Mouse (Mus musculus) lung, adult 18-20 months (tissue): ENCODE results near the gene Adam23.

Experiments
- DNase-seq, 2 experiments: peaks; one replicate each; pipeline ENCODE4 v3.0.0; 2022; ENCODE audit warnings: mixed read lengths in 2 of 2

Adam23 gene

DNA sequence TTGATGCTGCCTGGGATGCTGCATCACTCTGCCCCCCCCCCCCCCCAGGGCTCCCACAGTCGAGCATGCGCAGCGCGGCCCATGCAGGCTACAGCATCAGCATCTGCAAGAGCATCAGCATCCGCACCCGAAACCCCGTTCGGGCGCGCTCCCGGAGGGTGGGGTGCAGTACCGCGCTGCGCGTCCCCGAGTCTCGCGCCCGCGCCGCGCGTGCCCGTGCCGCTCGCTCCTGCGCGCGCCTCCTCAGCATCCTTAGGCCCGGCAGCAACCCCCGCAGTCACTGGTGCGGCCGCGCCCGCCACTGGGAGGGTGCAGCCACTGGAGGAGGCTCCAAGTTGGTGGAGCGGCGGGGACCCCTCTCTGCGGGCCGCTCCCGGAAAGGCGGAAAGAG lies at the start of gene Adam23:
Adam23 (plus strand) TSS at position 236 of the 391 bp plus-strand sequence.
- DNase-seq, result no peak

DNA sequence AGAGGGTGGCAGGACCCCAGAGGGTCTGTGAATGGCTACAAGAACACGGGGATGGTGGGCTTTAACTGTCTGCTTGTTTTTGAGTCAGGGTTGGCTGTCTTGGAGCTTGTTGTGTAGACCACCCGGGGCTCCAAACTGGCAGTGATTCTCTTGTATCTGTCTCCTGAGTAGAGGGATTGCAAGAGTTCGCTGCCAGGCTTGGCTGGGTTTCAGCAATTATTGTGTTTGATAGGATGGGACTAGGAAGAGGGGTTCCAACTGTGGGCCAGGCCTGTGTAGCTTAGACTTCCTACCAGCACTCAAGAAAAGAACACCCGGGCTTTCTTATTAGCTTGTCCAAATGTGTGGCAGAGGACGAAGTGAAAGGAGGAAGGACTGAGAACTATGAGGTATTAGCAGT lies 44.6 kb upstream of the Adam23 start:
- no peak for DNase-seq

DNA sequence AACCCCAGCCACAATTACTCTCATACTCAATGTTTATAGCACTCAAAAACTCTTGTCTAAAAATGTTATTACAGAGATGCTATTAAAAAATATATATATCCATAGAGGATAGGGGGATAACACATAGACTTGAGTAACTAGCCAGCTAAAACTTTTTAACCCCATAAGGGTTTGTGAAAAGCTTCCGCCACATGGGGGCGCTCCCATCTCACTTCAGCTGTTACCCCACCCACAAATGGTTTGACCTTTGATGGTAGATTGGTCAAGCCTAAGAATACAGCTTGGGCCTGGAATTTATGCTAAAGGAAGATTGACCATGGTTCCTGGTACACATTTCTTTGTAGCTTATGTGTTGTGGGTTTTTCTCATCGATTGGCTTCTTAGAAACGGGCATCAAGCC lies 42.1 kb upstream of the Adam23 start:
- DNase-seq, result peak in 1 of 2 experiments; percentile 3

DNA sequence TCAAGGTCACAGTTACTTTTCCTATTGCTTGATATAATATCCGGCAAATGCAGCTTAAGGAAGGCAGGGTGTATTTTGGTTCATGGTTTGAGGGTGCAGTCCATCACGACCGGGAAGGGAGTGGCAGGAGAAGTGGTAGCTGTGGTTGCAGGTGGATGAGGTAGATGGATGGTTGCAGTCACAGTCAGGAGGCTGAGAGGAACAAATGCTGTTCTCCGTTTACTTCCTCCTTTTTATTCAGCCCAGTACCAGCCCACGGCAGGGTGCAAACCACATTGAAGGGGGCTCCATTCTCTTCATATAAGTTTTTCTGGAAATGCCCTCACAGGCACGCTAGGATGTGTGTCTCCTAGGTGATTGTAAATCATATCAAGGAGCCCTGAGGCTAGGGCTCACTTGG lies 37.3 kb upstream of the Adam23 start:
- DNase-seq, result no peak

DNA sequence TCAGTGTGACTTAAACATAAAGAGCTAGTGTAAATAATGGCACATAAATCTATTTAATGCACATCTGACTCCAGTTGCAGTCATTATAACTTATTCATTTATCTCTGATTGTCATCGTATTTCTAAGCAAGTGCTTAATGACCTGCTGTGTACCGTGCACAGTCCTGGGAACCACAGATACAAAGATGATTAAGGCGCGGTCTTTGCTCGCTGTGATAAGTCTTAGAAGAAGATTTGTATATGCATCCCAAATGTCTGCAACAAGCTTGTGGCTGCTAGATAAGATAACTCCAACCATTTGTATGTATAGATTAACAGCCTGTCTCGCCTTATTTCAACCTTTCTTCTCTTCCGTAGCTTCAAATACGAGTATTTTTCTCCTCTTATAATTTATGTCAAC lies 27.2 kb upstream of the Adam23 start:
- DNase-seq, result no peak

DNA sequence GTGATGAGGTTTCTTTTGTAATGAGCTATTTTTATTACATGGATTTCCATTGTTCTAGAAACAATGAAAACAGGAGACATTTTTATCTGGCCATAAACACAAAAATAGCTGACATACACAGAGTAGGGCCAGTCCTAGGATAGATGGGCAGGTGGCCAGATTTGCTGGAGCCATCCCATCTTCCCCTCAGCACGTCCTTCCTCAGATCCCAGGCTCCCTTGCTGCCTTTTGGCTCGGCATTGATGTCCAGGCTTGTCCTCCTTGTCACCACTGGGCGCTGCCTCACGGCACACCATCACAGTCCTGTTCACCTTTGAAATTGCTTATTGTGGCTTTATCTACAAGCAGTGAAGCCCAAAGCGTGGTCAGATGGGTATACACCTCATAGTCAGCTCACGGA lies 15.0 kb upstream of the Adam23 start:
- DNase-seq, result no peak

DNA sequence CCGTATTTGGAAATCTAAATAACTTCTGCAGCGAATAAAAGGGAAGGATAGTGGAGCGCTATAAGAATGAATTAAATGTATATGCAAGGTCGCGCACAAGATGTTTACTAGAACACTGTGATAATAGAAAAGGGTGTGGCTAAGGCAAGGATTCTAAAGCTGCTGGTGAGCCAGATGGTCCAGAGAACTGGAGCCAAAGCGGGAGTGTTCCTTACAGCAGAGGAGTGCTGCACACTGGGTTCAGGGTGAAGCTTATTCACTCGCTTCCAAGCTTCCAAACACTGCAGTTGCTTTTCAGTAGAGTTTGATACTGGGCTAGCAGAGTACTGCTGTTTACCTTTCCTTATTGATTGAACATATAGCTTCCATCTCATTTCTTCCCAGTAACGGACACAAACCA lies 14.5 kb upstream of the Adam23 start:
- no peak for DNase-seq

DNA sequence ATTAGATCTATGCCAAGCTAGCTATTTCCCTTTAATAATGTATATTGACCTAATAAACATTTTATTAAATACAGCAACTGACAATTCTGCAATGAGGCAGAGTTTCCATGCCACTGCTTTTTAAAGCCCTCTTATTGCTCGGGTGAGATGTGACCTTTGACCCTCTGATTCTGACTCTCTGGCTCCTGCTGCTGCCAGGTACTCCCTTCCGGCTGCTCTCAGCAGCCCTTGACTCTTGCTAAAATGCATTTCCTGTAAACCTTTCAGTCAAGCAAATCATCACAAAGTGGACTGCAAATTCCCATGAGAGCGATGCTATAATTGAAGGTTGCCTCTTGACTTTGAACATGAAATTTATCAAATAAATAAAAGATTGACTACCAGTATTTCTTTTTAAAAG lies 13.8 kb upstream of the Adam23 start:
- no peak for DNase-seq

DNA sequence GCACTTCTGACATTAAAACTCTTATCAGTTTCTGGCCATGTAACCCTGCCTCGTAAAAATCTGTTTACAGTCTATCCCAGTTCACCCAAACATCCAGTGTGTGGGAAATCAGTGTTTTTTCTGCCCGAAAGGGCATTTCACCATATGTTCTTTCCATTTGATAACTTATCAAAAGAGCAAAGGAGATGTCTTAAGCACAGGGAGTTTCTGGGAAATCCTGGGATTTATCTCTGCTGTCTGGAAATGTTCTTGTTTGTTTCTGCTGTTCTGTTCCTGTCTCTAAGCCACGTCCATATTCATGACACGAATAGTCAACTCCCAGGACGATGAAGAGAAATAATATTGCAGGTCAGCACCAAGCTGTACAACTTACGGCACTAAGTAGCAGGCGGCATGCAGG lies 11.6 kb upstream of the Adam23 start:
- no peak for DNase-seq

DNA sequence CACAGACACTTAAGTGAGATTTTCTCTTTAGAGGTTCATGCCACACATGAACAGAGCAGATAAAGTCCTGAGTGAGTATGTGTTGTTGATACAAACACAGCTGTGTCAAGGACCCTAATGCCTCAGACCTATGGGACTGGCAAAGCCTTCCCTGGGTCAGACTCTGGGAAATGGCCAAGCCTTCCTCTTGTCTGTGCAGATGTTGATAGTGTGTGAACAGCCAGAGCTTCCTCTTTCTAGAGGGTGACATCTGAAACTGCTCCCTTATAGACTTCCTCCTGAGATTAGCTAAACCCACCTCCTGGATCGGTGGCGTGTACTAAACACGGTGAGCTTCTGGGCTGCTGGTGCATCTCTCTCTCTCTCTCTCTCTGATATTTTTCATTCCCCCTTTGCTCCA lies 8.2 kb upstream of the Adam23 start:
- DNase-seq, result no peak

DNA sequence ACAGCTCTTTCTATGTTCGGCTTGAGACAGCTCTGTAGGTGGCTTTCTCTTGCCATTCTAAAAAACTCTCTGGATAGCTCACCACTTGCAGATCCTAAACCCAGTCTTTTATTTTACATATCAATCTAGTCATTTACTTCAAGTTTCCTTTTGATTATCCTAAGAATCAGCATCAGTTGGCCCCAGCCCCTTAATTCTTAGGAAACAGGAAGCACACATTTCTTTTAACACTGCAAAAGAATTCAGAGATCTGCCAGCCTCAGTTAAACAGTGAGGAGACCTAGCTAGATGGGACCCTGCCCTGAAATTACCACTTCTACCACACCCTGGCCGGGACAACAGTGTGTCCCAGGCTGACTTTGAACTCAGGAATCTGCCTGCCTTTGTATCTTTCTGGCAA lies 3.5 kb upstream of the Adam23 start:
- DNase-seq, result no peak

DNA sequence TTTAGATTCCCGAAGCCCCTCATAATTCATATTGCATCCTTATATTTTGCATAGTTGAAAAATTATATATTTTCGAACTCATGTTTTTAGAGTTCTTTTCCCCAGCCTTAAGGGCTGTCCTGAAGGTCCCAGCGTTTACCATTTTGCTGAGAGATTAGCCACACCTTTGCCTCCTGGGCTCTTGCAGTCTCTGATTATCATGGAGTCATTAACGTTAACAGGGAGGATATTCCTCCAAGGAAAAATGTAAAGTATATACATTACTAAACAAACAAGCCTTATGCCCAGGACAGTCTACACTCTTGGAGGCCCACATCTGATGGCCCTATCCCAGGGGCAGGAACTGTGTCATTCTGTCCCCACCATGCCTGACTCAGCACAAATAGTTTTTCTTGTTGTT lies 3.1 kb upstream of the Adam23 start:
- no peak for DNase-seq

DNA sequence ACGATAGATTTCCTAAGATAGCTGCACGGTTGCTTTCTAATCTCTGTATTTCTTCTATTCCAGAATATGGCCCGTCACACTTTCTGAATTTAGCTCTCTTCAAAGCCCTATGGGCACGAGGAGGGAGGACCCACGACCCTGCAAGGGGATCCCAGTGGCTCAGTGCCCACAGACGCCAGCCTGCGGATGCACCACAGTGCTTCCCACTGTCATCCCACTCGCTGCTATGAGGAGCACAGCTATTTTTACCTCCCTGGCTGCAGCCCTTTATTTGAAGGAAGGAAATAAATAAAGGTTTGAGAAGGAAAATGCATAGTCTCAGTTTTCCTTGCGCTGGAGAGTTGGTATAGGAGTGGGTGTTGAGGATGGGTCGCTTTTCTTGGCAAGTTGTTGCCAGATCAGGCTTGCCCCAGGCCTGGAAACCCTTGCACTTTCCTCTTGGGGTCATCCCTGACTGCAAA lies 512 bp upstream of the Adam23 start:
- DNase-seq, result no peak

DNA sequence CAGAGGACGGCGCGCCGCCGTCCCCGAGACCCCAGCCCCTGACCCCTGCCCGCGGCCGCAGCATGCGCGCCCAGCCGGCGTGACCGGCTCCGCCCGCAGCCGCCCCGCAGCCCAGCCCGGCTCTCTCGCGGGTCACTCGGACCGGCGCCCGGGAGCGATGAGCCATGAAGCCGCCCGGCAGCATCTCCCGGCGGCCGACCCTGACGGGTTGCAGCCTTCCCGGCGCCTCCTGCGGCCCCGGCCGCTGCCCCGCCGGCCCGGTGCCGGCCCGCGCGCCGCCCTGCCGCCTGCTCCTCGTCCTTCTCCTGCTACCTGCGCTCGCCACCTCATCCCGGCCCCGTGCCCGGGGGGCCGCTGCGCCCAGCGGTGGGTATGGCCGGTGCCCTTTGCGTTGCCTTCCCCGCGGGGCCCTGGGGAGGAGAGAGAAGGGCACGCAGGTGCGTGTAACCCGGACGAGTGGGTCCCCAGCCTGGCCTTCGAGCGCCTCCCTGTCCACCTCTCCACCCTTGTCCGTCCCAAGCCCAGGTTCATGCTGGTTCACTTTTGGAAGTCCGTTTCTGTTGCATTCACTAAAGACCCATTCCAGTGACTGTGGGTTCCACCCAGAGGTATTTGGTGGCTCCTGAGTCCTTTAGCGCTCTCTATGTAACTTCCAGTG lies 485 bp downstream of the Adam23 start:
- DNase-seq, result no peak

DNA sequence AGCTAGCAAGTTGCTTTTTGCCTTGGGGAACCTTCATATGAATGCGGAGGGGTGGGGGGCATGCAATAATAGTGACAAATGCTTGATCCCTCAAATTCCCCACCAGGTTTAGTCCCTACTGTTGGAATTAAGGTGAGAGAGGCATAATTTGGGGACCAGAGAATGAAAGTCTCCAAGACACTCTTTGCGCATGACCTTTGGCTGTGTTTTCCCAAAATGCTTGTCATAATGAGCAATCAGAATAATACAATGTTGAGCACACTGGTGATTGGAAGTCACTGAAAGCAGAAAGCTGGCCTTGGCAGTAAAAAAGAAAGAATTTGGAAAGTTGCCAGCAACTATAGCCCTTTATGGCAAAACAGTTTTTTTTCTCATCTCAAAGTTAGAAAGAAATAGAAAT lies 1.0 kb downstream of the Adam23 start:
- DNase-seq, result no peak

DNA sequence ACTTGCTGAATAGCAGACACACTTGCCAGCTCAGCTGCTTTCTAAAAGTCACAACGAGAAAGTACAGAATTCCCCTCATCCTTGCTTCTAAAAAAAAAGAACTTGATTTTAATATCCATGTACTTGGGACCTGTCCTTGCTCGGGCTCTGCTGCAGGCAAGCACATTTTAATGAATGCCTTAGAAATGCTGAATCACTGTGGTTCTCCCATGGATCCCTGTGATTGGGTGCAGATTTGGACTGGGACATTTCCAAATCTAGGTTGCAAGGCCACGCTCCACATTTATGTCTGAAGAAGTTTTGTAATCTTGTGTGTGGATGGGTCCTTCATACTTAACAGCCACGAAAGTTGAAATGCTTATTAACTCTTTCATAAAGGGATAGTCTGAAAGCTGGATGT lies 4.4 kb downstream of the Adam23 start:
- no peak for DNase-seq

DNA sequence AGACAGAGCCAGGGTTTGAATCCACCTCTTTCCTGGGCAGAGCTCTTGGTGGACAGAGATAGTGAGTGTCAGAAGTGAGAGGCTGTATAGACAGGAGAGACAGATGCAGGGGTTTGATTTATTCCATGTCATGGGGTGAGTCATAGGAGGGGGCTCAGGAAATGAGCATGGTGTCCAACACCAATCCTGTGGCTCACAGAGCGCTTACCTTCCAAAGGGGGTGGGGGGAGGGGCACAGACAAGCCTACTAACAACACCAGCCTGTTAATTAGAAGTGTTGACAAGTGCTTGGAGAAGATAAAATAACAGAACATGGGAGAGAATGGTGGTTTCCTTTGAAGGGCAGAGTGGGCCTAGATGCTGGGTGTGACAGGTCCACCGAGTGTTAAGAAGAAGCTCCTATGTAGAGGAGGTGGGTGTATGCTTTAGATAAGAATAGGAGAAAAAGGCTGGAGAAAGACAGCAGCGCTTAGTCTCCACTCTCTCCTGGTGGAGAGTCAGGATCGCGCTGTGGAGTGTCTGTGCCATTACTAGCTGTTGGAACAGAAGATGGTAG lies 7.7 kb downstream of the Adam23 start:
- DNase-seq, result no peak

DNA sequence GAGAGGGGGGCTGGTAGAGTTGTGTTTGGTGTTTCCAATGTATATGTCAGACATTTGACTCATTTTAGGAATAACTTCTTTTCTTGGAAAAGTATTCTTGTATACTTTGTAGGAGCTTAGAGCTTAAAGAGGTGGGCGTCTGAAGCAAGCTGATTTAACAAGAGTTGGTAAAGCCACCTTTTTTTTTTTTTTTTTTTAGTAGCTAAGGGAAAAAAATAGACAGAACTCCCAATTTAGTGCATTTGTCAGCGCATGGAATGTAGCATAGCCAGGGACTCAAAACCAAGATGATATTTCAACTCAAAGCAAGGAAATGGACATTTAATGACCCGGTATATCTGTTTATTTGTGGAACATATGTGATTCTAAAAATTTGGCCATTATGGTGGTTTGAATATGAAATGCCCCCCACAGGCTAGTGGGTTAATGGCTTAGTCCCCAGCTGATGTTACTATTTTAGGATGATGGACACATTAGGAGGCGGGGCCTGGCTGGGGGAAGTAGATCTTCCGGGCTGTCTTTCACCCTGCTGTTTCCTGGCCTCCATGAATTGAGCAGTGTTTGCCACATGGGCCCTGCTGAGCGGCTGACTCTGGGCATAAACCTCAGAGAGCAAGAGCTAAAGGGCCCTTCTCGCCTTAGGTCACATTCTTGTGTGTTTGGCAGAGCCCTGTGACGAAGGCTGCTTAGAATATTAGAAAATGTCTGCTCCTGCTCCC lies 12.3 kb downstream of the Adam23 start:
- DNase-seq, result no peak

DNA sequence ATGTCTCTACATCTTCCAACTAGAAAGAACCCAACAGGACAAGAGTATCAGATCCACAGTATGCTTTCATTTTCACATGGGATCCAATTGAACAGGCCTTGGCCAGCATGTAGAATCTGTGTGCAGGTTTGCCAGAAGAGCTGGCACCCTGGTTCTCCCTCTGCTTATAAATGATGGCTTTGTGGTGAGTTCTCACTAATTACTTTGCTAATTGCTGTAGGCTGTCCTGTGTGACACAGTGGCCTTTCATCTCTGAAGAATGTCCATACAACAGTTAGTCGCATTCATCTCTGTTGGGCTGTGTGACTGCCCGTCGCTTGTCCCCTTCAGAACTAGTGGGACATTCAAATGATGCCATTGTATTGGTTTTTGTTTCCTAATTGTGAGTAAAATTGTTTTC lies 13.5 kb downstream of the Adam23 start:
- no peak for DNase-seq

DNA sequence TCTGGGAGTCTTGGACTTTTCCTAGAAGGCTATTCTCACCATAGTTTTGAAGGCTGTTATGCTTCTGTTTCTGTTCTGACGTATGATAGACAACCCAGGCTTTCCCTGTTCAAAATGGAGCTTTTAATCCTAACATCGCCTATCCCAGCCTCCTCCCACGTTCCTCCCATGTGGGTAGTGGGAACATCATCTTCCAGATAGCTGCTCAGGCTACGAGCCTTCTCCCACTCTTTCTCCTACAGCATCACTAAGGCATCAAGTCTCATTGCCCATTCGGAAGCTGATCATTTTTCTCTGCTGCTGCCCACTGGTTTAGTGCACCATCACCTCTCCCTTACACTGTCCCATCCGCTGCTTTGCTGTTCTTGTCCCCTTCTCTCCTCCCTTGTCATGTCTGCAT lies 14.2 kb downstream of the Adam23 start:
- no peak for DNase-seq

DNA sequence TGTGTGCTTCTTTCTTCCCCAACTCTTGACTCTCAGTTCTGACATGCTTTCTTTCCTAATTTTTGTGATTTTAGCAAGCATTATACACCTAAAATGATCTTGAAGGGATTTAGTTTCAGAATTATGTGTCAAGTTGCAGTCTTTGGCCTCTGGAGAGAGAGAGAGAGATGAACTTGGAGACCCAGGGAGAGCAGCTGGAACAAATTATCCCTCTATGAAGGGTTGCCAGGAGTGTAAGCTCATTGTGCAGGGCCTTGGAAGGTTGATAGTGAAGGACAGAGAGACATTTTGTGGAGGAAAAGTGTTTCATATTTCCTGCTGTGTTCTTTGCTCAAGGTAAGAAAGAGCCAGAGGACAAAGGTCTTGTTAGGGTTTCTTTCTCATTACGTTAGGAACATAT lies 18.8 kb downstream of the Adam23 start:
- DNase-seq, result no peak

DNA sequence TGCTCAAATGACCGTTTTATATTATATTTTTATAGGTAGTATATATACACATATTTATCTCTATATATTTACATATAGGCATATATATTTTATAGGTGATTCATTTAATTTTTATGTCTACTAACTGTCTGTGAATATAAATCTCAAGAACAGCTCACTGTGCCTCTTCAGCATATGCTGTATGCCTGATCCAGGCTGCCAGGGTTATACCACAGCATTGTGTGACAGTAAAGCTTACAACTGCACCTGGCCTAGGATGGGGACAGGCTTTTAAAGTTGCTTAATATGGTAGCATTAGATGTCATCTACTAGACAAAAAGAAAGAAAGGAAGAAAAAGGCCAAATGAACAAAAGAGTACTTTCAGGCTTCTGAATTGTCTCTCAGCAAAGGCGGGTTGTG lies 27.6 kb downstream of the Adam23 start:
- DNase-seq, result no peak

DNA sequence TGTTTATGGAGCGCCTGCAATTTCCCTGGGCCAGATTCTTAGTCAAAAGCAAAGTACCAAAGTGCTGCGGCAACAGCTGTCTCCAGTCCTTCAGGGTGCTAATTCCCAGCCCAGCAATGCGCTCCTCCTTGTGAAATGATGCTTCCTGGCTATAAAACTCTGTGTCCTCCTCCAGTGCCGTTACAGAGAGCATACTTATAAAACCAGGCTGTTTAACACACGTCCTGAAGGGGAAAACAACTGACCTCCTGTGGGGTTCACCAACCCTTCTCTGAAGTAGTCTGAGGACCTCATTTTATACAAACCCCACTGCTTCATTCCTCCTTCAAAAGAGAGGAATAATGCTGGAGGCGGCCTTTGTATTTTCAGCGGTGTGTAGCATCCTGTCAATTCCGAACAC lies 28.0 kb downstream of the Adam23 start:
- DNase-seq, result no peak

DNA sequence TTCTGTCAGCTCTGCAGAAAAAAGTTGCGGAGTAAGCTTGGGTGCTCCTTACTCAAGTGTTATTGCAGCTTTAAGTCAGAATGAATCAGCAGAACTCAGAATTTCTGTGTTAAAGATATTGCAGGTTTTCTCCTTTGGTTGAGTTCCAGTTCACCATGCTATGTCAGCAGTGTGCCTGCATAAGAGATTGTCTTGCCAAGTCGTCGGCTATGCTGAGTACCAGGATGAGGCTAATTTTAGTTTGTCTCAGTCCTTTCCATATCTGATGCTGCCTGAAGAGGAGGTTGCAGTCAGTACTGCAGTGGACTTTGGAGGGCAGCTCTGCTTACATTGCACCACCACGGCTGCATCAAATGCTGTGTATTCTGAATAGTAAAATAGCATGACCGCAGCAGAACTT lies 33.3 kb downstream of the Adam23 start:
- DNase-seq, result no peak

DNA sequence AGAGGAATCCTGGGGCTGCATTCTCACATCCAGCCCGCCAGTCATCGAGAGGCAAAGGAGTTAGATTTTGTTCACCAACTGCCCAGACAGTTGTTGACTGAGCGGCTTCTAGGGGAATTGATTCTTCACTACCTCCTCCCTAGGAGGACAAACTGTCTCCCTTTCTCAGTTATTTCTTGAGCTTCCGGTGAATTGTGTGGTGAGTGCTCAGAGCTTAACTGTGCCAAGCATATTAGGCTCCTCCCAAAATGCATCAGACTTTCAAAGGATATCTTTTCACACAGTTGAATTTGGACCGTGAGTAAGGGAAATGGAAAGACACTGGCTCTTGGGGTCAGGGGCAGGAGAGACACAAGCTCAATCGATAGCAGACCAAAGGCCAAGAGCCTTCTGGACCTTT lies 39.0 kb downstream of the Adam23 start:
- no peak for DNase-seq
